Mouse (Mus musculus) lung, postnatal 0 days (tissue): ENCODE data around the gene Shld1. TPM values are rescaled to one million over a fixed set of nuclear protein-coding genes. Genes with fewer than 3 reads are reported as not detected.

Experiments used
- ATAC-seq: fragments of 200-750 bp; cut with Nextera tagmentation; 2 replicates; pipeline ENCODE4 v1.8.0; 2017; ENCODE audit warnings: moderate library complexity
- DNase-seq: peaks from one replicate; pipeline ENCODE4 v3.0.0-alpha.2; 2016; ENCODE audit warnings: low spot score
- H3K27ac ChIP-seq: fragments of 300-500 bp; sonication (generic); 2 replicates; pipeline ENCODE4 v1.5.1; 2014; ENCODE audit warnings: antibody characterized with exemption, mild to moderate bottlenecking, low read length, mixed read lengths
- H3K27me3 ChIP-seq: fragments of 300-500 bp; sonication (generic); replicated peaks from 2 replicates; pipeline ENCODE4 v1.6.1; 2014; ENCODE audit warnings: low read length, mixed read lengths; ENCODE audit not compliant: insufficient read depth
- H3K36me3 ChIP-seq: fragments of 300-500 bp; sonication (generic); 2 replicates; pipeline ENCODE4 v1.6.1; 2014; ENCODE audit warnings: low read length, mixed read lengths; ENCODE audit not compliant: insufficient read depth
- H3K4me1 ChIP-seq: fragments of 300-500 bp; sonication (generic); 2 replicates; pipeline ENCODE4 v1.6.1; 2014; ENCODE audit warnings: antibody characterized with exemption, low read depth, low read length, mixed read lengths; ENCODE audit not compliant: insufficient read depth
- H3K4me2 ChIP-seq: fragments of 300-500 bp; sonication (generic); replicated peaks from 2 replicates; pipeline ENCODE4 v1.6.1; 2014; ENCODE audit warnings: low read depth, mild to moderate bottlenecking, low read length, moderate library complexity, mixed read lengths
- H3K4me3 ChIP-seq: fragments of 300-500 bp; sonication (generic); 2 replicates; pipeline ENCODE4 v1.5.1; 2014; ENCODE audit warnings: low read depth, low read length
- H3K9ac ChIP-seq: fragments of 300-500 bp; sonication (generic); replicated peaks from 2 replicates; pipeline ENCODE4 v1.6.1; 2014; ENCODE audit warnings: low read depth, mild to moderate bottlenecking
- H3K9me3 ChIP-seq: fragments of 300-500 bp; sonication (generic); 2 replicates; pipeline ENCODE4 v1.6.1; 2016; ENCODE audit warnings: low read length, mixed read lengths
- CTCF ChIP-seq: IDR thresholded peaks from 2 replicates; pipeline ENCODE4 v1.5.1; 2016; ENCODE audit warnings: antibody characterized with exemption, mild to moderate bottlenecking
- EP300 ChIP-seq: IDR thresholded peaks from 2 replicates; pipeline ENCODE4 v1.6.1; 2016; ENCODE audit warnings: antibody characterized with exemption, mild to moderate bottlenecking, control low read depth
- WGBS: fragments of 180-500 bp; shearing (Covaris S2); extraction: QIAGEN DNeasy Blood & Tissue Kit; methylation state at CpG from one replicate; pipeline ENCODE4 v1.1.7; 2014; 5-methylcytosine and 5-hydroxymethylcytosine counted together
- polyA plus RNA-seq: library from polyadenylated mRNA; unstranded; fragments of >200 nt; fragmentation: Nextera tagmentation; extraction: Ambion mirVana; gene quantifications from 2 replicates; pipeline ENCODE4 v1.2.1, GENCODE M21; 2015

The Shld1 gene
- polyA plus RNA-seq, 1 experiment from 2014 or later, result 17.2 TPM

GRCm38 (mm10) chr2:132741862-132742347 lies 55.2 kb downstream of the Shld1 start:
- 73% methylated on average over 8 of the region's 8 CpGs for WGBS
- ATAC-seq (no peak), DNase-seq (no peak)
- Histone ChIP-seq H3K27ac (no peak overlapping the region), H3K36me3 (no peaks in the 10 kb centered on the region), H3K4me2 (no peak overlapping the region), H3K27me3 (no peaks in the 10 kb centered on the region), H3K9me3 (no peaks in the 10 kb centered on the region), H3K9ac (no peak overlapping the region), H3K4me3 (no peak overlapping the region), H3K4me1 (no peaks in the 10 kb centered on the region)
- TF ChIP-seq EP300 (no peak), CTCF (no peak)

DNA sequence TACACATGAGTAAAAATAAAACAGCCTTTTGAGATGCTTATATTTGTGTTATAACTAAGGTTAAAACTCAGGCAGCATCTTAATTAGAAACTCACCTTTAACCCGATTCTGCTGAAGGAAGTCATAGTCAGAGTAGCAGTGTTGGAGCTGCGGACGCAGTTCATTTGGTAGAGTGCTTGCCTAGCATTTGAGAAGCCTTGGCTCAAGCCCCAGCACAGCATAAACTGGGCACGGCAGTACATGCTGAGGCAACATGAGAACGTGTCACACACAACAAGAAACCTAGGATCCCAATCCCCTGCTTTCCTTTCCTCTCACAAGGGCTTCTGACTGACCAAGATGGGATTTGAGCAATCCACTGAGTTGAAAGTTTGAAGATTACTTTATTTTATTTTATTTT lies 58.1 kb downstream of the Shld1 start:
- no peaks in the 10 kb centered on the region for H3K9me3 ChIP-seq
- no peak for TF ChIP-seq EP300
- no peak for TF ChIP-seq CTCF
- no peak overlapping the region for H3K4me3 ChIP-seq
- no peak overlapping the region for H3K27ac ChIP-seq
- no peaks in the 10 kb centered on the region for H3K27me3 ChIP-seq
- H3K4me1 ChIP-seq, result no peaks in the 10 kb centered on the region
- ATAC-seq (no peak), DNase-seq (no peak)
- H3K9ac ChIP-seq, result no peak overlapping the region
- 92% methylated on average over 5 of the region's 5 CpGs for WGBS
- no peak overlapping the region for H3K4me2 ChIP-seq
- no peaks in the 10 kb centered on the region for H3K36me3 ChIP-seq

DNA sequence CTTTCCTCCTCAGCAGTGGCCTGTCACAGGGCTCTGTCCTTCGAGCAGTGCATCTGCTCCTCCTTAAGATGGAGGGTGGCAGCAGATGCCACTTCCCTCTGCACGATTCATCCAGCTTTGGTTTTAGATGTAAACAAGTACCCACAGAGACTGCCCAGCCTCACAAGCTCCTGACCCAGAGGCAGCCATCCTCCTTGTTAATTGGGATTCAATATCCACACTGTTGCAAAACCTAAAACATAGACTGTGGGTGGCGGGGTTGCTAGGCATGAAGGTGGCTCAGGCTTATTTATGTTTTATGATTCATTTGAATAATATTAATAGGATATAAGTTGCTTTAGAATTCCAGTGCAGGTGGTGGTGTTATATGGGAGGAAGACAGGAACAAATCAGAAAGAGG lies 59.4 kb downstream of the Shld1 start:
- Histone ChIP-seq H3K27ac (no peak overlapping the region), H3K36me3 (no peaks in the 10 kb centered on the region), H3K4me2 (no peak overlapping the region), H3K9me3 (no peaks in the 10 kb centered on the region), H3K4me1 (no peaks in the 10 kb centered on the region), H3K27me3 (no peaks in the 10 kb centered on the region), H3K4me3 (no peak overlapping the region), H3K9ac (no peak overlapping the region)
- no peak for ATAC-seq
- no peak for TF ChIP-seq CTCF
- no peak for TF ChIP-seq EP300
- 83% methylated on average over 3 of the region's 3 CpGs for WGBS
- DNase-seq, result no peak

- H3K9ac ChIP-seq, result no peak overlapping the region
- H3K4me1 ChIP-seq, result no peaks in the 10 kb centered on the region
- ATAC-seq (no peak), DNase-seq (no peak)
- H3K4me2 ChIP-seq, result no peak overlapping the region
- no peaks in the 10 kb centered on the region for H3K27me3 ChIP-seq
- H3K9me3 ChIP-seq, result no peaks in the 10 kb centered on the region
- no peaks in the 10 kb centered on the region for H3K36me3 ChIP-seq
- no peak overlapping the region for H3K4me3 ChIP-seq
- no peak overlapping the region for H3K27ac ChIP-seq
- TF ChIP-seq EP300, result no peak
- TF ChIP-seq CTCF, result no peak
These were observed 64.0 kb downstream of the Shld1 start for GRCm38 (mm10) chr2:132750726-132751125.

- Histone ChIP-seq H3K4me3 (no peak overlapping the region), H3K36me3 (no peaks in the 10 kb centered on the region), H3K27me3 (no peaks in the 10 kb centered on the region), H3K27ac (no peak overlapping the region), H3K9me3 (no peaks in the 10 kb centered on the region), H3K9ac (no peak overlapping the region), H3K4me2 (no peak overlapping the region), H3K4me1 (no peaks in the 10 kb centered on the region)
- 76% methylated on average over 15 of the region's 15 CpGs for WGBS
- DNase-seq (no peak), ATAC-seq (no peak)
- no peak for TF ChIP-seq CTCF
- no peak for TF ChIP-seq EP300
These were observed 64.7 kb downstream of the Shld1 start for GRCm38 (mm10) chr2:132751141-132752066.

- TF ChIP-seq EP300 (no peak), CTCF (no peak)
- Histone ChIP-seq H3K4me1 (no peaks in the 10 kb centered on the region), H3K9ac (no peak overlapping the region), H3K4me2 (no peak overlapping the region), H3K9me3 (no peaks in the 10 kb centered on the region), H3K27me3 (no peaks in the 10 kb centered on the region), H3K4me3 (no peak overlapping the region), H3K27ac (no peak overlapping the region), H3K36me3 (no peaks in the 10 kb centered on the region)
- no peak for DNase-seq
- no peak for ATAC-seq
- 40% methylated on average over 2 of the region's 2 CpGs for WGBS
These were observed 65.7 kb downstream of the Shld1 start for GRCm38 (mm10) chr2:132752398-132752797.
